Mouse (Mus musculus): Measurements from ENCODE around the gene Gm44503. TPM values are rescaled to one million over a fixed set of nuclear protein-coding genes. Genes with fewer than 3 reads are reported as not detected.
A peak's percentile ranks its signal among the peaks of the same experiment; 100 is the strongest.

Gene Gm44503
- total RNA-seq, 2 experiments from 2014 or later: not detected

GRCm38 (mm10) chr9:73005106-73005505, 46.5 kb downstream of the Gm44503 start:
- no peak for DNase-seq (ENCODE audit: extremely low spot score in 1 of 2, low spot score in 2 of 2)
- intact Hi-C loops (cut with DNase I): no loop called here
- no peak overlapping the region for H3K27ac ChIP-seq
- H3K4me3 ChIP-seq: no peak overlapping the region
- TF ChIP-seq CTCF (IDR thresholded peaks at IDR 0.05): no peak

DNA sequence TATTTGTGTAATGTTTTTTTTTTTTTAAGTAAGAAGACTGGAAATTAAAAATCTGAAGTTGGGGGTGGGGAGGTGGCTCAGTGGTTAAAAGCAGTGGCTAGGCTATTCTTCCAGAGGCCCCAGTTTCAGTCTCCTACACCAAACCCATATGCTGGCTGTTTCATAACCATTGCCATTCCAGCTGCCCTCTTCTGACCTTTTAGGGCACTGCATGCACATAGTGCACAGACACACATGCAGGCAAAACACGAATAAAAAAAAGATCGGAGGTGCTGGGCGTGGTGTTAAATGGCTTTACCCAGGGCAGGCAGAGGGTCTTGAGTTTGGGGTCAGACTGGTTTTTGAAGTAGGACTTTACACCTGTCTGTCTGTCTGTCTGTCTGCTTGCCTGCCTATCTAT, 47.5 kb downstream of the Gm44503 start:
- intact Hi-C loops (cut with DNase I): no loop called here
- no peak overlapping the region for H3K4me3 ChIP-seq

GRCm38 (mm10) chr9:73008384-73008783, 49.7 kb downstream of the Gm44503 start:
- intact Hi-C loops (cut with DNase I): no loop called here
- H3K27ac ChIP-seq: no peak overlapping the region
- no peak for TF ChIP-seq CTCF (IDR thresholded peaks at IDR 0.05)
- no peak overlapping the region for H3K4me3 ChIP-seq
- DNase-seq (ENCODE audit: extremely low spot score in 1 of 2, low spot score in 2 of 2): no peak

More for the DNA sequence above, 47.5 kb downstream of the Gm44503 start:
- no peak for DNase-seq (ENCODE audit: extremely low spot score in 1 of 2, low spot score in 2 of 2)
- TF ChIP-seq CTCF (IDR thresholded peaks at IDR 0.05): no peak
- H3K27ac ChIP-seq: no peak overlapping the region

GRCm38 (mm10) chr9:73012629-73013028, 54.0 kb downstream of the Gm44503 start:
- Histone ChIP-seq H3K4me3 (no peak overlapping the region), H3K27ac (no peak overlapping the region)
- intact Hi-C loops (cut with DNase I): no loop called here
- TF ChIP-seq CTCF (IDR thresholded peaks at IDR 0.05): peak; percentile 29
- DNase-seq (ENCODE audit: extremely low spot score in 1 of 2, low spot score in 2 of 2): no peak

DNA sequence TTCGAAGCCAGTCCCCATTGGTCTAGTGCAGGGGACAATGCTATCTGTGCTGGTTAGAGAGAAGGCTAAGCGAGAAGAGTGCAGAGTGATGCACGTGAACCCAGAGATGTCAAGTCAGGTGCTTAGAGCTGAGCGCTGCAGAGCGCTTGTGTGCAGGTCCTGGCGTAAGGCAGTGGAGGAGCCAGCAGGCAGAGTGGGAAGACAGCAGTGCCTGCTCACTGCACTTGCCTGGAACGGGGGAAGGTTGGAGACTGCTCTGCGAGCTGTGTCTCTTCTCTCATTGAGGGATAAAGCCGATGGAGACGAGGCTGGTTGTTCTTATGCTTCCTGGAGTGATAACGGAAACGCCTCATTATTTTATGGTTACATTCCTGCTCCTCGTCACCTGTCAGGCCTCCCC, 56.1 kb downstream of the Gm44503 start:
- TF ChIP-seq CTCF (IDR thresholded peaks at IDR 0.05): no peak
- intact Hi-C loops (cut with DNase I): no loop called here
- Histone ChIP-seq H3K4me3 (no peak overlapping the region), H3K27ac (no peak overlapping the region)
- DNase-seq (ENCODE audit: extremely low spot score in 1 of 2, low spot score in 2 of 2): peak in 1 of 2 experiments; percentile 24

GRCm38 (mm10) chr9:73019841-73020240, 61.2 kb downstream of the Gm44503 start:
- no peak overlapping the region for H3K27ac ChIP-seq
- DNase-seq (ENCODE audit: extremely low spot score in 1 of 2, low spot score in 2 of 2): no peak
- no peak overlapping the region for H3K4me3 ChIP-seq
- intact Hi-C loops (cut with DNase I): no loop called here
- TF ChIP-seq CTCF (IDR thresholded peaks at IDR 0.05): no peak

GRCm38 (mm10) chr9:73020566-73021097, 62.0 kb downstream of the Gm44503 start:
- no peak for DNase-seq (ENCODE audit: extremely low spot score in 1 of 2, low spot score in 2 of 2)
- Histone ChIP-seq H3K4me3 (no peak overlapping the region), H3K27ac (no peak overlapping the region)
- intact Hi-C loops (cut with DNase I): no loop called here
- no peak for TF ChIP-seq CTCF (IDR thresholded peaks at IDR 0.05)

DNA sequence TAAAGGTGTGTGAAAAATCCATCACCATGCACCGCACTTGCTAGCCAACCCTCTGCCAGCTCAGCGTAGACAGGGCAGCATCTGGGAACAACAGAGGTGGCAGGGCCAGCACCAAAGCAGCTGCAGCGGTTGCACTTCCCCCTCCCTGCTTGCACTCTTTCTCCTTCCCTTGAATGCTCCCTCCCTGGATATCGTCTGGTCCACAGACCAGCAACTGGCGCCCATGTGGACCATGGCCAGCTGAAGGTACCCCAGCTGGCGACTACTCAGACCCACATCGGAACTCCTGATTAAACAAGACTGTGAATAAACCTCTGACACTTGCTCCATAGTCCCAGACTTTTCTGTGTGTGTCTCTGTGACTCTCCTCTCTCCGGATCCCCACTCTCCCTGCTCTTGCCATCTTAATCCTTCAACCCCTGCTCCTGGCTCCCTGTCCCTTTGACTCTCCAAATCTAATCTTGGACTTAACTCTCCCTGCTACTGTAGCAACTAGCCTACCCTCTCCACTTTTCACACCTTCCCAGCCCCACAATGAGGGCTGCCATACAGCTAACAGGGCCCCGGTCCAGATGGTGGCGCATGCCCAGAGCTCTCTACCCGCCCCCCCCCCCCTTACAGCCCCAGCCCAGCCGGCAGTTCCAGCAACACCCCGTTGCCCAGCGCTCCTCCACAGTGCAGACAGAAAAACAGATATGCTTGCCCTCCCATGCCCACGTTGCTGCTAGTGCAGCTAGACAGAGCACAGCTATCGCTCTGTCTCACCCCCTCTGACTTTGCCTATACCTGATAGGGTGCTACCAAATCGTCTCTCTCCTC, 67.4 kb downstream of the Gm44503 start:
- Histone ChIP-seq H3K4me3 (no peak overlapping the region), H3K27ac (no peak overlapping the region; the same call in 1 of the 2 replicates)
- no peak for TF ChIP-seq CTCF (IDR thresholded peaks at IDR 0.05)
- intact Hi-C loops (cut with DNase I): no loop called here
- peak in 1 of 2 experiments; percentile 32 for DNase-seq (ENCODE audit: extremely low spot score in 1 of 2, low spot score in 2 of 2)

DNA sequence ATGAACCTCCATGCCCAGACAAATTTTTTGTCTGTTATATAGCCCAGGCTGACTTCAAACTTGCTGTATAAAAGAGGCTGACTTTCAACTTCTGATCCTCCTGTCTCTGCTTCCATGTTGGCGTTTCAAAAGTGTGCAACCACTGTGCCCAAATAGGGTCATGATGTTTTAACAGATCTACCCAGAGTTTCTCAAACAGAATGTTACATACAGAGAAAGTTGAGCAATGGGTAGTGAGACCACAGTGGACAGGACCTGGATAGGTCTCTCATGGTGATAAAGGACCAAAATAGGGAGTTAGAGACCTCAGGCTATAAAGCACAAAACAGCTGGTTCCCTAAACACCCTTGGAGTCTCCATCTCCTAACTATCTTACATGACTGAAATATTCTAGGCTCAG, 71.8 kb downstream of the Gm44503 start:
- no peak for TF ChIP-seq CTCF (IDR thresholded peaks at IDR 0.05)
- H3K4me3 ChIP-seq: no peak overlapping the region
- H3K27ac ChIP-seq: no peak overlapping the region
- intact Hi-C loops (cut with DNase I): no loop called here
- DNase-seq (ENCODE audit: extremely low spot score in 1 of 2, low spot score in 2 of 2): no peak

DNA sequence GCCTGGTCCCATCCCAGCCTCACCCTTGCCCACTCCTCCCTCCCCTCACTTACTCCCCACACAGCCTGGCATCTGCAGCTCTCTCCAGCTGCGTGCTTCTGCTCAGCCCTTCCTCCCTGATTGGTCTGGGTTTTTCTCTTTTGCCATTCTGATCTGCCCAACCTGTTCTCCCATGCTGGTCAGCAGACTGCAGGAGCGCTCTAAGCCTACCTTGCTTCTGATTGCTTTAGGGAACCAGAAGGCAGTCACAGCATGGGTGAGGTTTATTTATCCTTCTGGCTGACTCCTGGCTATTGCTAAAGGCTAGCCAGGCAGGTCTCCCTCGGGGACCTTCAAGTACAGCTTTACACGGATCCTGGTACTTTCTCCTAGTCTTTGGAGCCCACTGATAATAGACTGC, 72.8 kb downstream of the Gm44503 start:
- Histone ChIP-seq H3K27ac (no peak overlapping the region), H3K4me3 (no peak overlapping the region)
- TF ChIP-seq CTCF (IDR thresholded peaks at IDR 0.05): no peak
- intact Hi-C loops (cut with DNase I): no loop called here
- no peak for DNase-seq (ENCODE audit: extremely low spot score in 1 of 2, low spot score in 2 of 2)

- H3K4me3 ChIP-seq: no peak overlapping the region
- TF ChIP-seq CTCF (IDR thresholded peaks at IDR 0.05): peak; percentile 4; the same call in 1 of the 2 replicates
- intact Hi-C loops (cut with DNase I): no loop called here
- no peak for DNase-seq (ENCODE audit: extremely low spot score in 1 of 2, low spot score in 2 of 2)
- H3K27ac ChIP-seq: no peak overlapping the region
Observed at GRCm38 (mm10) chr9:73033406-73033805, 74.8 kb downstream of the Gm44503 start.

GRCm38 (mm10) chr9:73039222-73039945, 80.7 kb downstream of the Gm44503 start:
- Histone ChIP-seq H3K27ac (peak overlapping the region; percentile 96), H3K4me3 (peak overlapping the region; percentile 87)
- intact Hi-C loops (cut with DNase I): no loop called here
- peak; percentile 94 to 96 for DNase-seq (ENCODE audit: extremely low spot score in 1 of 2, low spot score in 2 of 2)
- no peak for TF ChIP-seq CTCF (IDR thresholded peaks at IDR 0.05)

Measured in left cerebral cortex, adult 2 months (tissue).